Mouse (Mus musculus): Measurements from ENCODE around the gene Tnrc6b.

Tnrc6b gene

GRCm38 (mm10) chr15:80981176-80981575 lies 270.1 kb downstream of the Tnrc6b start:
- no peak for DNase-seq

- no peak for DNase-seq
Observed at GRCm38 (mm10) chr15:80983264-80983663, 272.2 kb downstream of the Tnrc6b start.

GRCm38 (mm10) chr15:80988331-80988730 lies 277.2 kb downstream of the Tnrc6b start:
- no peak for DNase-seq

GRCm38 (mm10) chr15:80989712-80990111 lies 278.6 kb downstream of the Tnrc6b start:
- no peak for DNase-seq
